Mouse (Mus musculus) limb, embryonic 13.5 days (tissue): ENCODE measurements around the gene Zbtb7b. TPM values are rescaled to one million over a fixed set of nuclear protein-coding genes. Genes with fewer than 3 reads are reported as not detected.

Source experiments
- ATAC-seq: fragments of 200-750 bp; cut with Nextera tagmentation; 2 replicates; pipeline ENCODE4 v1.8.0; 2017; ENCODE audit warnings: low read depth, moderate number of reproducible peaks, moderate TSS enrichment; ENCODE audit not compliant: low FRiP score
- H3K27ac ChIP-seq: fragments of 300-500 bp; sonication (generic); 2 replicates; pipeline ENCODE4 v1.5.1; 2015; ENCODE audit warnings: inconsistent platforms, mild to moderate bottlenecking, moderate library complexity
- H3K27me3 ChIP-seq: fragments of 300-500 bp; sonication (generic); 2 replicates; pipeline ENCODE4 v1.6.1; 2015; ENCODE audit warnings: mild to moderate bottlenecking, inconsistent platforms
- H3K36me3 ChIP-seq: fragments of 300-500 bp; sonication (generic); 2 replicates; pipeline ENCODE4 v1.6.1; 2015; ENCODE audit warnings: inconsistent platforms, mild to moderate bottlenecking, moderate library complexity
- H3K4me1 ChIP-seq: fragments of 300-500 bp; sonication (generic); 2 replicates; pipeline ENCODE4 v1.6.1; 2015; ENCODE audit warnings: inconsistent platforms
- H3K4me2 ChIP-seq: fragments of 300-500 bp; sonication (generic); replicated peaks from 2 replicates; pipeline ENCODE4 v1.6.1; 2015; ENCODE audit warnings: inconsistent platforms, mild to moderate bottlenecking, moderate library complexity
- H3K4me3 ChIP-seq: fragments of 300-500 bp; sonication (generic); 2 replicates; pipeline ENCODE4 v1.5.1; 2015; ENCODE audit warnings: moderate library complexity, mild to moderate bottlenecking, inconsistent platforms
- H3K9ac ChIP-seq: fragments of 300-500 bp; sonication (generic); 2 replicates; pipeline ENCODE4 v1.6.1; 2015; ENCODE audit warnings: mild to moderate bottlenecking, inconsistent platforms
- H3K9me3 ChIP-seq: fragments of 300-500 bp; sonication (generic); 2 replicates; pipeline ENCODE4 v1.6.1; 2016; ENCODE audit warnings: inconsistent platforms
- WGBS: fragments of 180-500 bp; shearing (Covaris S2); methylation state at CpG from one replicate; pipeline ENCODE4 v1.1.7; 2015; 5-methylcytosine and 5-hydroxymethylcytosine counted together
- polyA plus RNA-seq: library from polyadenylated mRNA; unstranded; fragments of >200 nt; fragmentation: Nextera tagmentation; extraction: Ambion mirVana; gene quantifications from 2 replicates; pipeline ENCODE4 v1.2.1, GENCODE M21; 2015

The Zbtb7b gene
- polyA plus RNA-seq, 1 experiment from 2014 or later: 2.0 TPM

GRCm38 (mm10) chr3:89337062-89337720 is 57.4 kb downstream of the Zbtb7b start:
- Histone ChIP-seq H3K4me2 (peak overlapping the region; percentile 92), H3K4me1 (peaks cover 75% of the 10 kb centered on the region), H3K27ac (peak overlapping the region; percentile 94), H3K4me3 (peak overlapping the region; percentile 88), H3K27me3 (no peaks in the 10 kb centered on the region), H3K36me3 (peaks cover 38% of the 10 kb centered on the region), H3K9ac (peak overlapping the region; percentile 97), H3K9me3 (no peaks in the 10 kb centered on the region)
- WGBS: under 1% methylated on average over 17 of the region's 21 CpGs
- ATAC-seq: no peak; the same call in 1 of the 2 replicates

- H3K27ac ChIP-seq: peak overlapping the region; percentile 94; the same call in 1 of the 2 replicates
Observed at GRCm38 (mm10) chr3:89336529-89336928, 58.0 kb downstream of the Zbtb7b start.

GRCm38 (mm10) chr3:89333053-89333452 is 61.5 kb downstream of the Zbtb7b start:
- Histone ChIP-seq H3K36me3 (peaks cover 26% of the 10 kb centered on the region), H3K9me3 (no peaks in the 10 kb centered on the region), H3K9ac (no peak overlapping the region), H3K4me3 (no peak overlapping the region), H3K27me3 (no peaks in the 10 kb centered on the region), H3K4me2 (peak overlapping the region; percentile 11), H3K4me1 (peaks cover 62% of the 10 kb centered on the region), H3K27ac (no peak overlapping the region)
- WGBS: 50% methylated on average over 11 of the region's 11 CpGs
- no peak for ATAC-seq

More at GRCm38 (mm10) chr3:89336529-89336928, 58.0 kb downstream of the Zbtb7b start:
- no peaks in the 10 kb centered on the region for H3K27me3 ChIP-seq
- peak overlapping the region; percentile 92 for H3K4me2 ChIP-seq
- no peak for ATAC-seq
- WGBS: 13% methylated on average over 6 of the region's 6 CpGs
- peaks cover 81% of the 10 kb centered on the region for H3K4me1 ChIP-seq
- H3K4me3 ChIP-seq: peak overlapping the region; percentile 88
- no peaks in the 10 kb centered on the region for H3K9me3 ChIP-seq
- H3K36me3 ChIP-seq: peaks cover 32% of the 10 kb centered on the region
- peak overlapping the region; percentile 97 for H3K9ac ChIP-seq

- H3K4me1 ChIP-seq: peaks cover 66% of the 10 kb centered on the region
- H3K27me3 ChIP-seq: no peaks in the 10 kb centered on the region; the same call in 1 of the 2 replicates
- H3K9me3 ChIP-seq: no peaks in the 10 kb centered on the region
- peaks cover 26% of the 10 kb centered on the region for H3K36me3 ChIP-seq
- peak overlapping the region; percentile 1; the same call in 1 of the 2 replicates for H3K4me2 ChIP-seq
- no peak overlapping the region; the same call in 1 of the 2 replicates for H3K27ac ChIP-seq
- no peak overlapping the region for H3K4me3 ChIP-seq
- H3K9ac ChIP-seq: no peak overlapping the region
- ATAC-seq: no peak
- 25% methylated on average over 12 of the region's 12 CpGs for WGBS
Observed at GRCm38 (mm10) chr3:89332476-89332875, 62.1 kb downstream of the Zbtb7b start.

GRCm38 (mm10) chr3:89332013-89332412 is 62.6 kb downstream of the Zbtb7b start:
- Histone ChIP-seq H3K9ac (no peak overlapping the region), H3K36me3 (peaks cover 26% of the 10 kb centered on the region), H3K4me2 (no peak overlapping the region), H3K4me3 (no peak overlapping the region), H3K4me1 (peaks cover 70% of the 10 kb centered on the region), H3K27ac (no peak overlapping the region), H3K9me3 (no peaks in the 10 kb centered on the region), H3K27me3 (no peaks in the 10 kb centered on the region; the same call in 1 of the 2 replicates)
- WGBS: 47% methylated on average over 10 of the region's 10 CpGs
- no peak for ATAC-seq

- Histone ChIP-seq H3K27ac (no peak overlapping the region), H3K4me2 (no peak overlapping the region), H3K4me1 (peaks cover 66% of the 10 kb centered on the region), H3K4me3 (no peak overlapping the region), H3K27me3 (no peaks in the 10 kb centered on the region; the same call in 1 of the 2 replicates), H3K36me3 (peaks cover 26% of the 10 kb centered on the region), H3K9ac (no peak overlapping the region), H3K9me3 (no peaks in the 10 kb centered on the region)
- 70% methylated on average over 13 of the region's 13 CpGs for WGBS
- no peak for ATAC-seq
Observed at GRCm38 (mm10) chr3:89331561-89331960, 63.0 kb downstream of the Zbtb7b start.

GRCm38 (mm10) chr3:89330948-89331347 is 63.6 kb downstream of the Zbtb7b start:
- 0 out of 2 replicates have a peak, but pooled peaks have one; percentile 49 for ATAC-seq
- no peak overlapping the region for H3K27ac ChIP-seq
- 20% methylated on average over 10 of the region's 10 CpGs for WGBS

GRCm38 (mm10) chr3:89330346-89330745 is 64.2 kb downstream of the Zbtb7b start:
- H3K9ac ChIP-seq: no peak overlapping the region
- H3K27me3 ChIP-seq: no peaks in the 10 kb centered on the region; the same call in 1 of the 2 replicates
- H3K9me3 ChIP-seq: no peaks in the 10 kb centered on the region
- no peak overlapping the region for H3K27ac ChIP-seq
- no peak overlapping the region for H3K4me3 ChIP-seq
- 33% methylated on average over 3 of the region's 3 CpGs for WGBS
- no peak for ATAC-seq
- H3K4me2 ChIP-seq: no peak overlapping the region
- H3K4me1 ChIP-seq: peaks cover 54% of the 10 kb centered on the region
- peaks cover 26% of the 10 kb centered on the region for H3K36me3 ChIP-seq

More at GRCm38 (mm10) chr3:89330948-89331347, 63.6 kb downstream of the Zbtb7b start:
- peaks cover 26% of the 10 kb centered on the region for H3K36me3 ChIP-seq
- H3K9me3 ChIP-seq: no peaks in the 10 kb centered on the region
- no peak overlapping the region for H3K9ac ChIP-seq
- no peak overlapping the region for H3K4me3 ChIP-seq
- peaks cover 60% of the 10 kb centered on the region for H3K4me1 ChIP-seq
- no peak overlapping the region for H3K4me2 ChIP-seq
- no peaks in the 10 kb centered on the region; the same call in 1 of the 2 replicates for H3K27me3 ChIP-seq

GRCm38 (mm10) chr3:89328623-89329022 is 66.0 kb downstream of the Zbtb7b start:
- peaks cover 40% of the 10 kb centered on the region for H3K4me1 ChIP-seq
- ATAC-seq: no peak
- H3K4me3 ChIP-seq: no peak overlapping the region
- WGBS: 22% methylated on average over 4 of the region's 4 CpGs
- H3K9me3 ChIP-seq: no peaks in the 10 kb centered on the region
- no peak overlapping the region; the same call in 1 of the 2 replicates for H3K4me2 ChIP-seq
- H3K27ac ChIP-seq: no peak overlapping the region
- H3K9ac ChIP-seq: 0 out of 2 replicates have a peak overlapping the region, but pooled peaks have one; percentile 35
- H3K27me3 ChIP-seq: no peaks in the 10 kb centered on the region; the same call in 1 of the 2 replicates
- H3K36me3 ChIP-seq: peaks cover 9% of the 10 kb centered on the region

Other genes starting within 250 kb of the Zbtb7b start
- 2.0 and 3.0 TPM in 2 replicates for gene Hcn3, start 234.6 kb downstream of the Zbtb7b start, polyA plus RNA-seq
- 32.3 and 36.6 TPM in 2 replicates for gene Clk2, start 230.0 kb downstream of the Zbtb7b start, polyA plus RNA-seq
- 115 and 119 TPM in 2 replicates for gene Scamp3, start 217.3 kb downstream of the Zbtb7b start, polyA plus RNA-seq
- gene Fam189b, start 211.6 kb downstream of the Zbtb7b start, polyA plus RNA-seq: 34.0 and 35.2 TPM in 2 replicates
- 35.6 and 40.2 TPM in 2 replicates for gene Gba, start 191.8 kb downstream of the Zbtb7b start, polyA plus RNA-seq
- gene Thbs3, start 179.6 kb downstream of the Zbtb7b start, polyA plus RNA-seq: 63.7 and 69.8 TPM in 2 replicates
- gene Mtx1, start 167.7 kb downstream of the Zbtb7b start, polyA plus RNA-seq: 202 and 205 TPM in 2 replicates
- gene Muc1, start 165.7 kb downstream of the Zbtb7b start, polyA plus RNA-seq: 0.64 and 1.1 TPM in 2 replicates
- gene Krtcap2, start 148.8 kb downstream of the Zbtb7b start, polyA plus RNA-seq: 332 and 333 TPM in 2 replicates
- 6.1 and 6.8 TPM in 2 replicates for gene Trim46, start 148.5 kb downstream of the Zbtb7b start, polyA plus RNA-seq
- 120 and 126 TPM in 2 replicates for gene Dpm3, start 135.4 kb downstream of the Zbtb7b start, polyA plus RNA-seq
- gene Slc50a1, start 124.2 kb downstream of the Zbtb7b start, polyA plus RNA-seq: 85.5 and 88.8 TPM in 2 replicates
- gene Efna1, start 113.6 kb downstream of the Zbtb7b start, polyA plus RNA-seq: 44.0 and 46.2 TPM in 2 replicates
- gene Efna3, start 71.8 kb downstream of the Zbtb7b start, polyA plus RNA-seq: 27.4 and 30.6 TPM in 2 replicates
- gene Efna4, start 56.7 kb downstream of the Zbtb7b start, polyA plus RNA-seq: 49.0 and 51.6 TPM in 2 replicates
- 50.3 and 52.2 TPM in 2 replicates for gene Adam15, start 44.8 kb downstream of the Zbtb7b start, polyA plus RNA-seq
- 0.27 and 0.34 TPM in 2 replicates for gene Dcst2, start 32.8 kb downstream of the Zbtb7b start, polyA plus RNA-seq
- gene Dcst1, start 29.5 kb downstream of the Zbtb7b start, polyA plus RNA-seq: 0.38 and 0.51 TPM in 2 replicates
- gene Lenep, start 8.0 kb upstream of the Zbtb7b start, polyA plus RNA-seq: not detected in 2 replicates
- gene Flad1, start 17.1 kb upstream of the Zbtb7b start, polyA plus RNA-seq: 27.1 and 28.2 TPM in 2 replicates
- gene Cks1b, start 23.6 kb upstream of the Zbtb7b start, polyA plus RNA-seq: 508 and 542 TPM in 2 replicates
- gene Shc1, start 23.7 kb upstream of the Zbtb7b start, polyA plus RNA-seq: 102 and 108 TPM in 2 replicates
- gene Pygo2, start 35.4 kb upstream of the Zbtb7b start, polyA plus RNA-seq: 49.7 and 50.3 TPM in 2 replicates
- gene Pbxip1, start 41.9 kb upstream of the Zbtb7b start, polyA plus RNA-seq: 34.1 and 35.2 TPM in 2 replicates
- gene Pmvk, start 59.8 kb upstream of the Zbtb7b start, polyA plus RNA-seq: 59.9 and 60.4 TPM in 2 replicates
- gene Kcnn3, start 125.4 kb upstream of the Zbtb7b start, polyA plus RNA-seq: 3.5 and 3.6 TPM in 2 replicates